21 mouse cellular contexts compared by ENCODE assay signal in the genomic region with DNA sequence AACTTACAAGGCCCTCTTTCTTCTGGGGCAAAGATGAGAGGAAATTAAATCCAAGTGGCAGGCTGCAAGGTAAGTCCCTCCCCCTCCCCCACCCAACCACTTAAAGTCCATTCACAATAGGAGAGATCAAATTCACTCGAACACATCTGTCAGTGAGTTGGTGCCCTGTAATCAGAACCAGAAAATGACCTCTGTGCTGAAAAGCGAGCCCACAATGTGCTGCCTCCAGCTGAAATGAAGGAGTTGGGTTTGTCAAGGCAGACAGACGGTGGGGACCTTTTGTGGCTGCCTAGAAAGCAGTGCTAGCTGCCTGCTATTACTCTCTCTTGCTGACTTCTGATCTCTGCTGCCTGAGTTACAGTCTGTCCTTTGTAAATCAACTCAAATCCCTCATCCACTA. TPM values are rescaled to one million over a fixed set of nuclear protein-coding genes. Genes with fewer than 3 reads are reported as not detected.
DNase-seq lines count a peak whose midpoint lies in the region; ATAC-seq lines count a peak whose summit lies in the region.
"Had no signal": no experiment of that assay in that cellular context is flagged by ENCODE, and none has a peak within 500 bp of the region (broad histone marks: within the 10 kb centered on the region; RNA-seq: fewer than 3 reads in every experiment).

No protein-coding gene starts in this region.

- H3K4me2 ChIP-seq in hindbrain, embryonic 11.5 days (replicated peaks; ENCODE audit: low read depth, low read length) = no peak overlapping the region
- H3K4me2 ChIP-seq in hindbrain, embryonic 13.5 days = no peak overlapping the region
- H3K4me2 ChIP-seq: forebrain, embryonic 12.5 days; heart, embryonic 15.5 days; stomach, embryonic 15.5 days had no signal

- H3K36me3 ChIP-seq in hindbrain, embryonic 11.5 days (ENCODE audit: control insufficient read depth, insufficient read depth, low read length) = no peaks in the 10 kb centered on the region
- peaks cover 11% of the 10 kb centered on the region for H3K36me3 ChIP-seq in hindbrain, embryonic 13.5 days
- H3K36me3 ChIP-seq in embryonic facial prominence, embryonic 10.5 days (replicated peaks) = no peaks in the 10 kb centered on the region
- H3K36me3 ChIP-seq: forebrain, embryonic 12.5 days; heart, embryonic 15.5 days; stomach, embryonic 15.5 days had no signal

- no peak overlapping the region for H3K27ac ChIP-seq in hindbrain, embryonic 11.5 days (ENCODE audit: low read depth, low read length)
- no peak overlapping the region for H3K27ac ChIP-seq in hindbrain, embryonic 13.5 days
- peak overlapping the region; percentile 83 for H3K27ac ChIP-seq in embryonic facial prominence, embryonic 10.5 days (replicated peaks)
- H3K27ac ChIP-seq: heart, embryonic 15.5 days; stomach, embryonic 15.5 days had no signal

- no peak overlapping the region for H3K4me3 ChIP-seq in hindbrain, embryonic 11.5 days (ENCODE audit: low read depth, low read length)
- H3K4me3 ChIP-seq in hindbrain, embryonic 13.5 days = no peak overlapping the region
- no peak overlapping the region for H3K4me3 ChIP-seq in embryonic facial prominence, embryonic 10.5 days
- H3K4me3 ChIP-seq: forebrain, embryonic 12.5 days; heart, embryonic 15.5 days; myocyte; stomach, embryonic 15.5 days had no signal

- no peak overlapping the region for H3K9ac ChIP-seq in hindbrain, embryonic 11.5 days (ENCODE audit: low read depth, low read length)
- no peak overlapping the region for H3K9ac ChIP-seq in hindbrain, embryonic 13.5 days
- H3K9ac ChIP-seq: forebrain, embryonic 12.5 days; heart, embryonic 15.5 days; stomach, embryonic 15.5 days had no signal

- no peaks in the 10 kb centered on the region for H3K4me1 ChIP-seq in hindbrain, embryonic 11.5 days (replicated peaks; ENCODE audit: control insufficient read depth, insufficient read depth, low read length)
- no peaks in the 10 kb centered on the region for H3K4me1 ChIP-seq in hindbrain, embryonic 13.5 days (replicated peaks)
- peaks cover 22% of the 10 kb centered on the region for H3K4me1 ChIP-seq in embryonic facial prominence, embryonic 10.5 days
- H3K4me1 ChIP-seq: forebrain, embryonic 12.5 days; heart, embryonic 15.5 days; stomach, embryonic 15.5 days had no signal

- 17% methylated on average over 3 of the region's 3 CpGs for WGBS in hindbrain, embryonic 11.5 days
- 20% methylated on average over 3 of the region's 3 CpGs for WGBS in hindbrain, embryonic 13.5 days
- WGBS in embryonic facial prominence, embryonic 10.5 days = 4% methylated on average over 3 of the region's 3 CpGs

- no peaks in the 10 kb centered on the region for H3K9me3 ChIP-seq in hindbrain, embryonic 11.5 days (ENCODE audit: control insufficient read depth, low read length)
- no peaks in the 10 kb centered on the region for H3K9me3 ChIP-seq in hindbrain, embryonic 13.5 days
- no peaks in the 10 kb centered on the region for H3K9me3 ChIP-seq in embryonic facial prominence, embryonic 10.5 days
- H3K9me3 ChIP-seq: forebrain, embryonic 12.5 days; heart, embryonic 15.5 days; stomach, embryonic 15.5 days had no signal

- ATAC-seq in hindbrain, embryonic 11.5 days (ENCODE audit: low FRiP score) = no peak
- no peak for ATAC-seq in hindbrain, embryonic 13.5 days (ENCODE audit: low FRiP score)

- H3K27me3 ChIP-seq in hindbrain, embryonic 11.5 days (ENCODE audit: control insufficient read depth, insufficient read depth, low read length) = no peaks in the 10 kb centered on the region
- H3K27me3 ChIP-seq in hindbrain, embryonic 13.5 days = no peaks in the 10 kb centered on the region
- no peaks in the 10 kb centered on the region for H3K27me3 ChIP-seq in embryonic facial prominence, embryonic 10.5 days (replicated peaks; ENCODE audit: low read depth, poor library complexity, severe bottlenecking)
- H3K27me3 ChIP-seq: forebrain, embryonic 12.5 days; heart, embryonic 15.5 days; stomach, embryonic 15.5 days had no signal

- peak; percentile 26 for DNase-seq in hindbrain, embryonic 11.5 days (ENCODE audit: low spot score)
- peak; percentile 48 for DNase-seq in ZHBTc4 (ENCODE audit: low read depth, low spot score)
- peak; percentile 79 for DNase-seq in embryonic facial prominence, embryonic 10.5 days (ENCODE audit: low spot score)
- peak; percentile 69 for DNase-seq in hindlimb bud, embryonic 11.5 days (ENCODE audit: extremely low spot score, low read depth, low spot score)
- DNase-seq in thymus, postnatal 4 days = no peak
- no peak for DNase-seq in thymus, postnatal 25 days
- DNase-seq in B cell, adult 2 months = no peak
- DNase-seq: adrenal gland, postnatal 14 days; cerebellum, adult 18-20 months; cerebellum, postnatal 25 days; gastrocnemius, postnatal 10 days; heart, adult 18-20 months; kidney, adult 9 months; liver; lung, postnatal 10 days; midbrain, embryonic 14.5 days had no signal

RNA-seq across cellular contexts. Expression of a gene that starts 35.8 kb away (rescaled TPM):
- polyA plus RNA-seq in hindbrain, embryonic 11.5 days (2014; fragmentation: Nextera tagmentation; extraction: Ambion mirVana) = 18.9 and 23.3 TPM in 2 replicates
- 48.1 and 54.4 TPM in 2 replicates for polyA plus RNA-seq in hindbrain, embryonic 13.5 days (2015; fragmentation: Nextera tagmentation; extraction: Ambion mirVana)
- 16.0 and 16.7 TPM in 2 replicates for polyA plus RNA-seq in embryonic facial prominence, embryonic 10.5 days (2016; fragmentation: Nextera tagmentation; extraction: Ambion mirVana)

Comparison
In these comparisons a context has a peak if more than half of its experiments do, and no peak if none do; other contexts are left out.
1. DNase-seq: peak in hindbrain, embryonic 11.5 days (single experiment), ZHBTc4 (single experiment), embryonic facial prominence, embryonic 10.5 days (single experiment) and hindlimb bud, embryonic 11.5 days (single experiment); none in thymus, postnatal 4 days (single experiment), thymus, postnatal 25 days (single experiment) and B cell, adult 2 months (0 of 2).